Mouse (Mus musculus): ENCODE results near the gene 1700093K21Rik.
"Not testable (repeated sequence)": the region's sequence is repeated elsewhere in the genome, so short reads cannot be mapped to it uniquely, and the experiment has no call there.

GRCm38 (mm10) chr11:23514785-23515184, 6.2 kb downstream of the 1700093K21Rik start:
- TF ChIP-seq CTCF (IDR thresholded peaks at IDR 0.05; ENCODE audit: control insufficient read depth, insufficient read depth, insufficient replicate concordance, low read depth, low read length); POLR2A (IDR thresholded peaks at IDR 0.05; ENCODE audit: control insufficient read depth, low read depth, low read length): not testable (repeated sequence)

All from testis, adult 2 months (tissue).